Mouse (Mus musculus) monocyte, adult 2 months (primary cell): ENCODE measurements around the gene Bnipl.
"Not testable (repeated sequence)": the region's sequence is repeated elsewhere in the genome, so short reads cannot be mapped to it uniquely, and the experiment has no call there.

Experiments
- DNase-seq, 2 experiments: peaks; one replicate each; pipeline ENCODE4 v3.0.0; 2022; ENCODE audit warnings: low spot score in 2 of 2, low read depth in 1 of 2

Gene Bnipl

DNA sequence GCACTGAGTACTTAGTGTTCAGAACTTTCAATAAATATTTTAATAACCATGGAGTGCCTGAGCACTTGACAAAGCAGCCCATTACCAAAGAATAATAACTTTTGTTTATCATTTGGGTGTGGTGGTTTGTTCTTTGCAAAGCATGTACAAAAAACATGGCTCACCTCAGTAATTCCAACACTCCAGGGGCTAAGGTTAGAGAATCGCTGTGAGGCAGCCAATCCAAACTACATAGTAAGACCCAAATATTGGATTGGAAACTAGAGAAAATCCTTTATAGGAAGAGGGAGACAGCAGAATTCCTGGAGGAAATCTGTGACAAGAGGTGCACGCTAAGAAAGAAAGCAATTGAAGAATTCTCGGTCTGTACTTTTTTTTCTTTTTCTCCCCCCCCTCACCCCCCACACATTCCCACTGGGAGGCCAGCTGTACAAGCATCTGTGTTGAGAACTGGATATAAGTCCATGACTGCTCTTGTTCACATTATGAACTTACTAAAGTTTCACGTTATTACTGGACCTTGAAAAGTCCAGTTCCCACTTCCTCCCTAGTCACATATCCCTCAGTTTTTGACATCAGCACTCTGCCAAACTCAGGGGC, 34.2 kb downstream of the Bnipl start:
- no peak for DNase-seq

DNA sequence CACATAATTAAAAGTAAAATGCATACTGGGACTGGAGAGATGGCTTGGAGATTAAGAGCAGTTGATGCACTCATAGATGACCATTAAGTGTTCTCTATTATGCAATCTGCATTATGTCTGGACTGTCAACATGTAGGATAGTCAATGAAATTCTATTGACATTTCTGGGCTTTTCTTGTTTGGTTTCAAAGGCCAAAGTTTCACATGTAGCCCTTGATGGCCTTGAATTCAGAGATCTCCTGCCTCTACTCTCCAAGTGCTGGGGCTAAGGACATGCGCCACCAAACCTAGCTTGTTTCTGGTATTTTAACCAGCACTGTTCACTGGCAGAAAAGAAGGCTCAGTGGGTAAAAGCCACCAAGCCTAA, 37.4 kb downstream of the Bnipl start:
- DNase-seq = no peak

DNA sequence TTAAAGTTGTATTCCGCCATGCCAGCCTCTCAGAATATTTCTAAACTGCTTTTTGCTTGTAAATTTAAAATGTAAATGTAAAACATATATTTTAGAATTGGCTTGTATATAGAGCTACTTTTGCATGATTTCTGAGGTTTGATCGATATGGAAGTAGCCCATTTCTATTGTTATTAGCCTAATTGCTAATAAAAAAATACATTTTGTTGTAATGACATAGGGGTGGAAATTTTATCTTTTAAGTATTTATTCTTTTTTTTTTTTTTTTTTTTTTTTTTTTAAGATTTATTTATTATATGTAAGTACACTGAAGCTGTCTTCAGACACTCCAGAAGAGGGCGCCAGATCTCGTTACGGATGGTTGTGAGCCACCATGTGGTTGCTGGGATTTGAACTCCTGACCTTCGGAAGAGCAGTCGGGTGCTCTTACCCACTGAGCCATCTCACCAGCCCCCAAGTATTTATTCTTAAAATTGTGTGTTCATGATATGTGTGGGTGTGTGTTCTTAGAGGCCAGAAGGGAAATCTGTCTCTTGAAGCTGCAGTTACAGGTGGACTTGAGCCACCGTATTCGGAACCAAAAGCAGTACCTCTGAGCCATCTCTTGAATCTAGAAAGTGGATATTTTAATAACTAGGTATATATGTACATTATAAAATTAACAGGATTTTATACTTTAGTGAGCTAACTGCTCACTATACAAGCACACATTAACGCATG, 37.9 kb downstream of the Bnipl start:
- not testable (repeated sequence) for DNase-seq

DNA sequence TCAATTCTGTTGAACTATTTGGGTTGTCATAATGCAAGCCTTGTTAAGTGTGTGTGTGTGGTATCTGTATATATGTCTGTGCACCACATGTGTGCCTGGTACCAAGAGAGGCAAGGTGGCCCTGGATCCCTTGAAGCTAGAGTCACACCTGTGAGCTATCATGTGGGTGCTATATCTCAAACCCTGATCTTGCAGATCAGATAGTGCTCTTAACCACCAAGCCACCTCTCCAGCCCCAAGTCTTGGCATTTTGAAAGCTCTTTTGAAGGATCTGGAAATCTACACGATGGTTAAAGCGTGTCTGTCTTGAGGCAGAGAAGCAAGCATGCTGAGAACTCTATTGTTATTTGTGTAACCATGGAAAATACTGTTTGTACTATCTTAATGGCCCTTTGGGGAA, 40.4 kb downstream of the Bnipl start:
- no peak for DNase-seq

DNA sequence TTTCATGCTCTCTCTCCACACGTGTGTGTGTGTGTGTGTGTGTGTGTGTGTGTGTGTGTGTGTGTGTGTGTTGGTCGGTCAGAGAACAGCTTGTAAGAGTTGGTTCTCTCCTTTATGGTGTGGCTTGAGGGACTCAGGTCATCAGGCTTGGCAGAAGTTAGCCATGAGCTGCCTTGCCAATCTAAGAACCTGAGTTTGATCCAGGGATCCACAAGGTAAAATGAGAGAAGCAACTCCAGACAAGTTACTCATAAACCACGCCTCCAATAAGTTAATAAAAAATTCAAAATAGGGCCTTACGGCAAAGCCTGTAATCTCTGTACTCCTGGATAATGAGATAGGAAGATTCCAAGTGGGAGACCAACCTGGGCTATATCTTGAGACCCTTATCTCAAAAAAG, 42.7 kb downstream of the Bnipl start:
- DNase-seq = no peak

DNA sequence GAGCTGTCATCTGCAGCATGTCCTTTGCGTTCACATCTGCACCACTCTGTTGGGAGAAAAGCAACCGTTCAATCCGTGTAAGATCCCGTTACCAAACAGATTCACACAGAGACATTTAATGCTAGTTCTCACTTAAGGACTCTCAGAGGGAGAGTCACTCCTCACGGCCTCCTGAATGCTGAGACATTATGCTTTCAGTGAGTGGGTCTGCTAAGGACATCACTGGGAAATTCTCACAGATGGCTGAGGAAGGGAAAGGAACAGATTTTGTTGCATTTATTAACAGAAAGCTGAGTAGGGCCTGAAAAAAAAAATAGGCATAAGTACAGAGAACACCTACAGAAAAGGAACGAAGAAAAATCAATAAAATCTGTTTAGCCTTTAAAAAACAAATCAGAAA, 47.1 kb downstream of the Bnipl start:
- no peak for DNase-seq

DNA sequence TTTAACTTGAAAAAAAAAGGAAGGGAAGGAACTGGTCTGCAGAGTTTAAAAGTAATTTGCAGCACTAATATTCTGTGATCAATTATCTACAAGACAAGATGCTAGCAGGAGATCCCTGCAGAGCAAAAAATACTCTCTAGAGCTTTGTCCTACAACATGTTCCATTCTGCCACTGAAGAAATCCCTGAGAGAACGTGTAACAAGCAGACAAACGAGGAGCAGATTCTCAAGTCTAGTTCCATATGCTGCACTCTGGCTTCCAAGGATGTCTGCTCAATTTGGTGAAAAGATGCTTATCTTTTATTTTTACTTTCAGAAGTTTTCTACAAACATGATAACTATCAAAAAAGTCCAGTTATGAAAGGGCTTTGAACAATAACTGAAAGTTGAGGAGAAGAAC, 50.4 kb downstream of the Bnipl start:
- no peak for DNase-seq

DNA sequence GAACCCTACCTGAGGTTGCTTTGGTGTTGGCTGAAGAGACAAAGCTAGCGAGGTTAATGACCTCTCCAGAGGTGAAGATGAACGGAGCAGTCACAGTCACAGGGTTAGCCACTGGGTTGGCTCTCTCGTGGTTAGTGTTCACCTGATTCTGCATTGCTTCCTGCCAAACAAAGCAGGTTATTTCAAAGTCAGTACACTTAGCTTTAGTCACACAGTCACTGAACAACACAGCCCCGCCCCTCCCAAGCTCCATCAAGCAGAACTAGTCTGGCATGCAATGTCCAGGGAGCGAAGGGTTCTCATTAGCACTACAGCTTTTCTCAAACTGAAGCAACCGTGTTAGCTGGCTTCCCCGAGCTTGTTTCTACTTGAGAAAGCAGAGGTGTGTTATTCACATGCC, 50.9 kb downstream of the Bnipl start:
- DNase-seq = no peak

DNA sequence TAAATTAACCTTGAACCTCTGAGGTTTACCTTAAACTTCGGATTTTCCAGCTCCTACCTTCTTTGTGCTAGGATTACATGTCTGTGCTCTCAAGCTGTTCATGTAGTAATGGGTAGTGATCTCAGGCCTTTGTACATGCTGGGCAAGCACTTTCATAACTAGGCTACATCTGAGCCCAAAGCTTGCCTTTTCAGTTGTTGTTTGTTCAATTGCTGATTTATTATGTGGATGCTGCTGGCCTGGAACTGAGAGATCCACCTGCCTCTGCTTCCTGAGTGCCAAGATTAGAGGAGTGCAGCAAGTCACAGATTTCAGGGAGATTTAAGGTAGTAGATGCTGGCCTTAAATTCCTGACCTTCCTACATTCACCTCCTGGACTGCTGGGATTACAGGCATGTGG, 51.9 kb downstream of the Bnipl start:
- DNase-seq = no peak

DNA sequence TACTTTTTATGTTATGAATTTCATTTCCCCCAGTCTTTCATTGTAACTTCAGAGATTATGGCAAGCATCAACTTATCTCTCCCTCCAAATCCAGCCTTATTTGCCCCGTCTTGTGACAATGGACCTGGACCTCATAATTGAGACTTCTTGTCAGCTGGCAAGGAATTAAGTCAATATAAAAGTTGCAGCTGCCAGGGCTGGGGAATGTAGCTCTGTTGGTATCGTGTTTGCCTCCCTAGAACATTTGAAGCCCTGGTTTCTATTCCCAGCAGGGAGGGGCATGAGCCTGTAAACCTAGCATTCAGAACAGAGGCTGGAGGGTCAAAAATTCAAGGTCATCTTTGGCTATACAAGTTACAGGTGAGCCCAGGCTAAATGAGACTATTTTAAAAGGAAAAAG, 55.2 kb downstream of the Bnipl start:
- no peak for DNase-seq

DNA sequence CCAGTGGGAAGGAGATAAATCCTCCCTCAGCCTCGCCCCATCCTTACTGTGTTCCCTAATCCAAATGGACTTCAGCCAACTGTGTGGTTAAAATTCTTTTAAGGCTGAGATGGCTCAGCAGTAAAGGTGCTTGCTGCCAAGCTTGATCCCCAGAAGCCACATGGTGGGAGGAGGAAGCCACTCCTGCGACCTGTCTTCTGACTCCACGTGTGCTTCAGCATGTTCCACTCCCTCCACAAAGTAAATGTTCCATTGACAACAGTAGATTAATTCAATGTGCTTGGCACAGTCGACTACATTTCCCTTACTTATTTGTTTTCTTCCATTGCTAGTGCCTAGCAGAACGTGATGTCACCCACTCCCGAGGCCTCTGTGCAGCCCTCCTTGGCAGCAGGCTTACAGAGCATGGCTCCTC, 56.3 kb downstream of the Bnipl start:
- no peak for DNase-seq
